Mouse (Mus musculus) activated CD4-positive, CD25-positive, alpha-beta regulatory T cell (primary cell): ENCODE results near the gene Trim15. TPM values are rescaled to one million over a fixed set of nuclear protein-coding genes. Genes with fewer than 3 reads are reported as not detected.

Experiments used
- polyA plus RNA-seq, 2 experiments: library from polyadenylated mRNA; unstranded; fragments of 100-300 nt; shearing (Covaris generic); gene quantifications; one replicate each; pipeline ENCODE4 v1.2.1; 2017

The Trim15 gene
- under 1 TPM; 0.47 to 0.57 TPM for polyA plus RNA-seq

GRCm38 (mm10) chr17:36866719-36867527 is at the start of gene Trim15:
Gene Trim15, minus strand, starts transcription at chr17:36867210.

GRCm38 (mm10) chr17:36897552-36898205 is 30.7 kb upstream of the Trim15 start, which contains the start of gene Trim31:
Gene Trim31, plus strand, starts transcription at chr17:36898118.

DNA sequence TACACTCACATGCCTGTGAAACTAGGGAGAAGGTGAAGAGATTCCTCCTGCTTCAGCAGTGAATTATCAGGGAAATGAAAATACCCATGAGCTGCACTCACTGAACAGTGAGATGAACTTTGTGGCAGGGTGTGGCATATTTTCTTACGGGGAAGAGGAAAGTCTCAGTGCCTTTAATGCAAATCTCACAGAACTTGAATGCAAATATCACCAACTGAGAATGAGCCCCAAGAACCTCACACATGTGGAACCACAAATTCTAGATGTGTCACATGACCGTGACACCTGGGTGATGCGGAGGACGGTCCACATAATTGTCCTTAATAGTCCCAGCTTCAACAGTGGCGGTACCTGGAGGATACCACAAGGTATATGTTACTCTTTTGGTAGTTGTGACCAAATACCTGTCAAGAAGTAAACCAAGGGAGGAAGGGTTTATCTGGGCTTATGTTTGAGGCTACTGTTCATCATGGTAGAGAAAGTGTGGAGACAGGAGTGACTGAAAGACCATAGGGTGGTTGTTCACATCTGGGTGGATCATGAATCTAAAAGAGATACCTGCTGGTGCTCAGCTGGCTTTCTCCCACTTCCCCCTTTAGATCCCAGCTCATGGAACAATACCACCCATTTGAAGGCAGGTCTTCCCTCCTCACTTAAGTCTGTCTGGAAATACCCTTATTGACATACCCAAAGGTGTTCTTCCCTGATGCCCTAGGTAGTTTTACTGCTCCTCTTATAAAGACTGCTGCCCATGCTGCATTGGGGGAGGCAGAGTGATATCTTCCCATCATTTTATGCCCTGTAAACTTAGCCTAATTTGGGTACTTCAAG is 23.3 kb upstream of the Trim15 start, which contains the start of gene Trim40:
Gene Trim40, minus strand, starts transcription at position 51 of the 831 bp plus-strand sequence.

DNA sequence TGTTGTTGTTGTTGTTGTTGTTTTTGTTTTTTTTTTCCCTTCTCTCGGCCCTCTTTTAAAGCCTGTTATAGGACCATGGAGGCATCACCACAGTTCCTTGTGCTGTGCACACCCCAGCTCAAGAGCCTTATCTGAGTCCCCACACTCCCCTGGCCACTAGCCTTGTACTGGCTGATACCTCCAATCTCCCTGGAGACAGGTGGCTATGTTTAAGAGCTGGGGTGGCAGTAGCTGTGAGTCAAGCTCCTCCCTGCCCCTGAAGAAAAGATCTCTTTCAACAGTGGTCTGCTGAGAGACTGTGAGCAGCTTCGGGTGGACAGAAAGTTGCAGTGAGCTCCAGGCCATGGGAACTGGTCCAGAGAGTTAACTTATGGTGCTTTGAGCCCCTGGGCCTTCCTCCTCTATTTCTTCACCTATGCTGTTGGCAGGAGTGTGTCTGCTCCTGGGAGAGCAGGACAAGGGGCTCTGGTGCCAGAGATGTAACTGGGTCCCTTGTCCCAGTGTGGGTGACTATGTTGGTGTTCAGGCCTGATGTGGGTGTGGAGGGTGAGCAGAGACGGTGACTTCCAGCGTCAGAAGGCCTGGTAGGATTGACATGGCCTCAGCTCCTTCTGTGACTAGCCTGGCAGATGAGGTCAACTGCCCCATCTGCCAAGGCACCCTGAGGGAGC is 2.4 kb upstream of the Trim15 start, which contains the start of gene Trim10:
Gene Trim10, plus strand, starts transcription at position 291 of the 671 bp plus-strand sequence.

GRCm38 (mm10) chr17:36836874-36837647 is 29.9 kb downstream of the Trim15 start, which contains the start of gene Trim26:
Gene Trim26, plus strand, starts transcription at chr17:36837134.

DNA sequence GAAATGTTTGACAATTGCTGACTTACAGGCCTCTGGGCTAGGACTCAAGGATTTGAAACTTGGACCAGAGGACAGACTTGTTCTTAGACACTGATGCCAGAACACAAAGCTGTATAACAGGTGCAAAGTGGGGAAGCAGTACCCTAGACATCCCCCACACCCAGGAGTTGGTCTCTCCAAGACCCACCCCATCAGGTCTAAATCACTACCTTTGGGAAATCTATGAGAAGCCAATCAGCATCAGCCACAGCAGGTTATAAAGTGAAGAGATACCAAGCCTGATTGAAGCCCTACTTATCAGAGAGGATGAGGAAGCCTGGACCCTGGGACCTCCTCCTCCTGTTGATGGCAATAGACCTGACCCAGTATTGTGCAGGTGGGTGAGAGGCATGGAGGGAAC is 55.1 kb downstream of the Trim15 start, which contains the start of gene H2-M10.6:
Gene H2-M10.6, plus strand, starts transcription at position 301 of the 400 bp plus-strand sequence.

Other genes starting within 250 kb of the Trim15 start
- under 1 TPM in 1 of 2 experiments, not detected in 1; 0.32 TPM for gene H2-M9, start 224.5 kb downstream of the Trim15 start, polyA plus RNA-seq
- gene H2-M1, start 195.0 kb downstream of the Trim15 start, polyA plus RNA-seq, result not detected
- gene H2-M10.5, start 94.3 kb downstream of the Trim15 start, polyA plus RNA-seq, result not detected
- not detected for gene H2-M10.6, start 55.0 kb downstream of the Trim15 start, polyA plus RNA-seq
- gene Trim26, start 30.1 kb downstream of the Trim15 start, polyA plus RNA-seq, result 100 to 1,000 TPM; 102 to 109 TPM
- gene Trim10, start 2.4 kb upstream of the Trim15 start, polyA plus RNA-seq, result under 1 TPM in 1 of 2 experiments, not detected in 1; 0.10 TPM
- not detected for gene Trim40, start 22.9 kb upstream of the Trim15 start, polyA plus RNA-seq
- under 1 TPM in 1 of 2 experiments, not detected in 1; 0.15 TPM for gene Trim31, start 30.9 kb upstream of the Trim15 start, polyA plus RNA-seq
- under 1 TPM in 1 of 2 experiments, not detected in 1; 0.38 TPM for gene Rnf39, start 75.7 kb upstream of the Trim15 start, polyA plus RNA-seq
- gene Ppp1r11, start 84.5 kb upstream of the Trim15 start, polyA plus RNA-seq, result 100 to 1,000 TPM; 141 to 146 TPM
- 10 to 100 TPM; 76.7 to 88.4 TPM for gene Znrd1, start 91.3 kb upstream of the Trim15 start, polyA plus RNA-seq
- gene Znrd1as, start 91.4 kb upstream of the Trim15 start, polyA plus RNA-seq, result 1 to 10 TPM; 2.8 to 2.9 TPM
- under 1 TPM; 0.23 to 0.41 TPM for gene 2410137M14Rik, start 114.0 kb upstream of the Trim15 start, polyA plus RNA-seq
- gene H2-M5, start 122.3 kb upstream of the Trim15 start, polyA plus RNA-seq, result under 1 TPM in 1 of 2 experiments, not detected in 1; 0.12 TPM
- gene Zfp57, start 134.0 kb upstream of the Trim15 start, polyA plus RNA-seq, result not detected
- gene Mog, start 156.2 kb upstream of the Trim15 start, polyA plus RNA-seq, result not detected
- 10 to 100 TPM; 10.7 to 14.6 TPM for gene Gabbr1, start 178.8 kb upstream of the Trim15 start, polyA plus RNA-seq
- gene Olfr90, start 221.3 kb upstream of the Trim15 start, polyA plus RNA-seq, result not detected
- gene Olfr91, start 231.1 kb upstream of the Trim15 start, polyA plus RNA-seq, result under 1 TPM in 1 of 2 experiments, not detected in 1; 0.21 TPM